Mouse (Mus musculus) R1 (cell line): Measurements from ENCODE around the gene Deaf1.
A peak's percentile ranks its signal among the peaks of the same experiment; 100 is the strongest.

Experiments used
- DNase-seq: peaks from one replicate; pipeline ENCODE4 v3.0.0-alpha.2; 2018; ENCODE audit warnings: low read depth, low spot score

Deaf1 gene

DNA sequence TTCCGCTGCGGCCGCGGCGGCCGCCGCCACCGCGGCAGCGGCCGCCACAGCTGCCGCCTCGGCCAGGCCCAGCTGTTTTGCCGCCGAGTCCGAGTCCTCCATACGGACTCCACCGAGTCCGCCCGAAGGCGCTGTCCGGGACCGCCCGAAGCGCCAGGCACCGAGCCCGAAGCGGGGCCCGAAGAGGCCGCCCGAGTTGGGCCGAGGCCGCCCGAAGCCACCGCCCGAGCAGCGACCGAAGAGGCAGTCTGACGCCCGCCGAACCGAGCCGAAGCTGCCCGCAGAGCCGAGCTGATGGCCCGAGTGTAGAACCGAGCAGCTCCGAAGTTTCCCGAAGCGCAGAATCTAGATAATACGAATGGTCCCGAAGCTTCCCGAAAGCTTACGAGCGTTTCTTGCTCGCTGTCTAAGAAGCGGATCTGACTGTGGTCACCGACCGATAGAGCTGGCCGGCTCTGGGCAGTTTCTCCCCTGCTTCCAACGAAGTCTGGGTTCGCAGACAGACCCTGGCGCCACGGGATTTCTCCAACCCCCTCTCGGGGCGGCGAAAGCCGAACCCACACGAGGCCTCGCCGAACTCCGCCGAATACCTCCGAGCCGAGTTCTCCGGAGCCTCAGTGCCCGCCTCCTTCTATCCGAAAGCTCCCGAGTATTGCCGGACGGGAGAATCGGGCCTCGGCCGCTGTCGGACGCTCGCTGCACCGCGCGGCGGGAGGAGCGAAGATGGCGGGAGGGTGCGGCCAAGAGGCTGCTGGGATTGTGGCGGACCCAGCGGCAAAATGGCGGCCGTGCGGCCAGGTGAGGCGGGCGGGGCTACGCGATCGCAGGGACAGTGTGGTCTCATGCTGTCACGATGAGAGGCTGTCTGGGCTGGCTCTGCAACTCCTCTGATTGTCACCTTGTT lies at the start of gene Deaf1, which contains the start of gene Tmem80:
Deaf1 (minus strand) TSS at position 222 of the 904 bp plus-strand sequence.
Tmem80 (plus strand) TSS at position 271 of the 904 bp plus-strand sequence.
- peak; percentile 84 for DNase-seq

DNA sequence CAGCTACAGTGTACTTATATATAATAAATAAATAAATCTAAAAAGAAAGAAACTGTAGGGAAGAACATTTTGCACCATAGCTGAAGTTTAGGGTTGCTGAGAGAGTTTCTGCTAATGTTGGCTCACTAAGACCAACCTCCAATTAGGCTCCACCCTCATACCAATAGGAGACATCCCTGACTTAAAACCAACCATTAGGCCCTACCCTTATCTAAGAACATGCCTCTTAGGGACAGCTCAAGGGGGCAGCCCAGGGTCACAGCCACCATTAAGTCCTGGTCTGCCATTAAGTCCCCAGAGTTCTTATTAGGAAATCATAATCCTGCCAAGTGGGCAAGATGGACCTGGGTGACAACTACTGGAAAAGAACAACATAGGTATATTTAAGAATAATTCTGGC lies 46.9 kb upstream of the Deaf1 start:
- peak; percentile 61 for DNase-seq

DNA sequence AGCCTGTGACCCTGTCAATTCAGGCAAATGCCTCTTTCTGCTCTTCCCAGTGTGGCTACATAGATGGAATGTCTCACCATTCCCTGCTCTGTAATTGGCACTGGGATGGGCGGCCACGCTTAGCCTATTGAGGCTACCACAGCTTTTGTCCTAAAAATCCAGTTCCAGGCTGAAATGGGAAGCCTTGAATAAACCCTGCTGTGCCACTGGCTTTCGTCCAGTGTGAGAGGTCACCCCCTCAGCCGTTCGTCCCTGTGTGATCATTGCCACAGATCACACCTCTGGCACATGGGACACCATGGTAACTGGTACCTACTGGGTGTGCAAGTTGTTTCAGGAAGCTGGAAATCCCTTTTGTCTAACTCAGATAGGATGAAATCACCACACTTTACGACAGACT lies 46.1 kb upstream of the Deaf1 start:
- peak; percentile 92 for DNase-seq

DNA sequence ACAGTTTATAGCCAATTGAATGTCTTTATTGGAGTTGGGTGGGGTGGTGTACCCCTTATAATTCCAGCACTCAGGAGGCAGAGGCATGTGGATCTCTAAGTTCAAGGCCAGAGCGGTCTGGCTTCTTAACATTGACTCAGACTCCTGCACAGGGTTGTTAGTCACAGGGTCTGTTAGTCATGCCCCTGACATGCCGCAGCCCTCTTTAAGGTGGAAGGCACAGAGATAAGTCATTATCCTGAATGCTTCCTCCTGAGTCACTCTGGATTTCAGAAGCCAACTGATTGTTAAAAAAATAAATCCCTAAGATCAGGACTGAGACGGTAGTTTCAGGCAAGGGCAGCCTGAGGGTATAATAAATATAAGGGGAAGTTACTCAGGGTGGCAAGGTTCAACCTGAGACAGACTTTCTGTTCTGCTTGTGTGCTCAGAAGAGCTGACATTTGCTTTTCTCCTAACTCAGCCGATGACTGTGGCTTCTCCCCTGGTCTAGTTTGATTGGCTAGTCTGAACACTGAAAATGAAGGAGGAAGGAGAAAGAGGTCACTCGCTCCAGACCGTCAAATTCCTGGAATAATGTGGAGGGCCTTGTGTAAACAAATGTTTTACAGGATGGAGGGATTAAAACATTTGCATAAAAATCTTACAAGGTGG lies 44.6 kb upstream of the Deaf1 start:
- peak; percentile 57 for DNase-seq

DNA sequence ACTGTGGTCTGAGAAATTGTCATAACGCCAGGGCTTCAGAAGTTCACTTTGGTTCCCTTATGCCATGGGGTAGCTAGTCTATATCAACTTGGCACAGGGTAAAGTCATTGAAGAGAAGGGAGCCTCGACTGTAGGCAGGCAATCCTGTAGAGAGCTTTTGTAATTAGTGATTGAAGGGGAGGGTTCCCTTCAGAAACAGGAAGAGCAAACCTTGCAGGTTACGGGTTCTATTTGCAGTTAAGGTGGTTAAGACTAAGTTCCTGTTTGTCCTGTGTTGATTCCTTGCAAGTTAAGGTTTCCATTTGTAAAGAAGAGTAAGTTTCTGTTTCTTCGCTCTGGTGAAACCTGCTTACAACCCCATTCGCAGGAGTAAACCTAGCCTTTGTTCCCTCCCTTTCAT lies 42.4 kb upstream of the Deaf1 start:
- no peak for DNase-seq

DNA sequence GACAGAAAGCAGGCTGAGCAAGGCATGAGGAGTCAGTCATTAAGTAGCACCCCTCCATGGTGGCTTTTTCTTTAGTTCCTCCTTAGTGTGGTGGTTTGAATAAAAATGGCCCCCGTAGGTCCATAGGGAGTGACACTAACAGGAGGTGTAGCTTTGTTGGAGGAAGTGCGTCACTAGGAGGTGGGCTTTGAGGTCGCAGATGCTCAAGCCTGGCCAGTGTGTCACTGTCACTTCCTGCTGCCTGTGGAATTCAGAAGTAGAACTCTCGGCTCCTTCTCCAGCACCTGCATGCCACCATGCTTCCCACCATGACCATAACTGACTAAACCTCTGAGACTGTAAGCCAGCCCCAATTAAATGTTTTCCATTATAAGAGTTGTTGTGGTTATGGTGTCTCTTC lies 39.9 kb upstream of the Deaf1 start:
- peak; percentile 53 for DNase-seq

DNA sequence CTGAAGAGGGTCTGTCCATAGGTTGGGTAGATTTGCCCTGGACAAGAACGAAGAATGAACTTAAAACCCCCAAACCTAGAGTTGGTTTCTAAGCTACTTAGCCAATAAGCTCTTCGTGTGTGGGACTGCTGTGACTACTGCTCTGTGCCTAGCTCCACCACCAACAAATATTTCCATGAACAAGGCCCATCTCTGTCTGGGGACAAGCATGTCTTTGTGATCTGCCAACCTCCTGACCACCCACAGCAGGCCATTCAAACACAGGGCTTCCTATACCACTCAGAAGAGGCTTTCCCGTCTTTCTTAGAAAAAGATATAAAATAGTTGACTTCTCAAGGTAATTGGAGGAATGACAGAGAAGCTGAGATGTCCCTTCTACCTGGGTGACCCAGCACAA lies 37.6 kb upstream of the Deaf1 start:
- no peak for DNase-seq

DNA sequence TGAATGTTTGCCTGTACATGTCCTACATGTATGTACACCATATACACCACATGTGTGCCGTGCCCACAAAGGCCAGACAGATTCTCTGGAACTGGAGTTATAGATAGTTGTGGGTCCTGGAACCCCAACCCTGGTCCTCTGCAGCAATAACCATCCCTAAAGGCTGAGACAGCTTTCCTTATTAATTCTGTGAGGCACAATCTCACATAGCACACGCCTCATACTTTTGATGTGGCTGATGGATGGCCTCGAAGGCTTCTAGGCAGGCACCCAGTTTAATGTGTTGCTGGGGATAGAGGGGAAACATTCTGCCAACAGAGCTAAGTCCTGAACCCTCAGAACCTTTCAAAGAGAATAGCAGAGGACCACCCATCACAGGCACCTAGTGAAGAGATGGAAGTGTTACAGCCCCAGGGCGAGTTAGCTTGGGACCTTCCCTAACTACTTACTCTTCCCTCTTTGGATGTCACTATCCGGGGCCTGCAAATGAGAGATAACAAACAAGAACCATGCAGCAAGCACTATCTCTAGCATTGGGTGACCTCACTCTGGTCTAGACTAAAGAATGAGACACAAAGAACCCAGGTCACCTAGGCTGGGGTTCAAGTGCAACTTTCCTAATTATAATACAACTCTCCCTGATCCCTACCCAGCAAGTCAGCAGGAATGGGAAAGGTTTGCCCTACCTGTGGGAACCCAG lies 37.0 kb upstream of the Deaf1 start:
- no peak for DNase-seq

DNA sequence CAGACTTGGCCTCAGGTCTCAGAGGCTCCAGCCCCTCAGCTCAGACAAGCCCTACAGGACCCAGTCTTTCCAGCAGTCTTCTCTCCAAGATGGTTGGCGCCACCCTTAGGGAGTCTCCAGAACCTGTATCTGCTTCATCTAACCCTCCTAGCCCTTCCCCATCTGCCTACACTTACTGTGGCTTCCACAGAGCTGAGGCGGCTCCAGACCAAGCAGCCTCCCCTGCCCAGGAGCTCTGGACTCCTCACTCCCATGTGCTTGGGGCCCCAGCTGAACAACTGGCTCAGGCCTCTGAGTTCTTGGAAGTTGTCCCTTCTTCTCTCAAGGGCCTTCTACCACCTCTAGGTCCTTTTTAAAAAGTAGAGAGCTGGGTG lies 36.2 kb upstream of the Deaf1 start:
- DNase-seq: no peak

DNA sequence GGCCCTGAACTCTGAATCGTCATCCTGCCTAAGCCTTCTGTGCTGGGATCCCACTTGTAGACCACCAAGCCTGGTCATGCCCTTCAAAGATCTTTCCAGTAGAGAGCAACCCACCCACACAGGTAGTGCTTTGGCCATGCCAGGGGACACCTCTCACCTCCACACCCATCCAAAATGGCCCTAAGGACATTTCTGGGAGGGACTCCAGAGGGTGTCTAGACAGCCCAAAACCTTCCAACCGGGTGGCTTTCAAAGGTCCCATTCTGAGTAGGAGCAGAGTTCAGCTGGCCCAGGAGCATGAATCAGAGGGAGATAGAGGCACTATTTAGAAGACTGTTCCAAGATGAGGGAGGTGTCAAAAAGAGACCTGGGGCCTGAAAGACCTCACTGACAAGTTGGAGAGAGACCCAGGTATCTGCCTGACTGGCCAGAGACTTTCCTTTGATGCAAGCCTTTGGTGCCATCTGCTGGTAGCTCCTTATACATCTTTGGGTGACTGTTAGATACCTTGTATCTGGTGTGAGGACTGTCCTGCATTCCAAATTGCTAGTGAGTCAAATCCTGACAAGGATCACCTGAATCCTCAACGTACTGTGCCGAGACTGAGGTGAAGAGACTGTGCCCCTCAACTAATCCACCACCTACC lies 35.7 kb upstream of the Deaf1 start:
- peak; percentile 80 for DNase-seq

DNA sequence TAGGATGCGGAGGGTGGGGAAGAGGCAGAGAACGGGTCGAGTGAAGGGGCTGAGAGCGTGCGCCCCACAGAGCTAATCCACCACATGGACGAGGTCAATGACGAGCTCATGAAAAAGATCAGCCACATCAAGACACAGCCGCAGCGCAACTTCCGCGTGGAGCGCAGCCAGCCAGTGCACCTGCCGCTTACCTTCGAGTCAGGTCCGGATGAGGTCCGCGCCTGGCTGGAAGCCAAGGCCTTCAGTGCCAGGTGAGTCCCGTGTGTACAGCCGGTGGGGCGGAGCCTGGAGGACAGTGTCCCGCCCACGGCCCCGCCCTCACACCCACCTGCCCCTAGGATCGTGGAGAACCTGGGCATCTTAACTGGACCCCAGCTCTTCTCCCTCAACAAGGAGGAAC lies 34.0 kb upstream of the Deaf1 start:
- peak; percentile 38 for DNase-seq

DNA sequence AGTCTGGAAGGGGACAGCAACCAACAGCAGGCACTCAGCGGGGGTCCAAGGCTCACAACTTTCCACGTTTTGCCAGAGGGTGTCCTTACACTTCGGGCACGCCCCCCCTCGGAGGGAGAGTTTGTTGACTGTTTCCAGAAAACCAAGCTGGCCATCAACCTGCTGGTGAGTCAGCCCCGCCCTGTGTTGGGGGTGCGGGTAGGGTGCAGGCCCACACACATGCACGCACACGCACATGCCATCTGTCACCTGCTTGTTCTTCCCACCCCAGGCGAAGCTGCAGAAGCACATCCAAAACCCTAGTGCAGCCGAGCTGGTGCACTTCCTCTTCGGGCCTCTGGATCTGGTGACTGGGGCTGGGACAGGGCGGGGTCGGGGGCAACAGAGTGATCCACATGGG lies 29.5 kb upstream of the Deaf1 start:
- no peak for DNase-seq

DNA sequence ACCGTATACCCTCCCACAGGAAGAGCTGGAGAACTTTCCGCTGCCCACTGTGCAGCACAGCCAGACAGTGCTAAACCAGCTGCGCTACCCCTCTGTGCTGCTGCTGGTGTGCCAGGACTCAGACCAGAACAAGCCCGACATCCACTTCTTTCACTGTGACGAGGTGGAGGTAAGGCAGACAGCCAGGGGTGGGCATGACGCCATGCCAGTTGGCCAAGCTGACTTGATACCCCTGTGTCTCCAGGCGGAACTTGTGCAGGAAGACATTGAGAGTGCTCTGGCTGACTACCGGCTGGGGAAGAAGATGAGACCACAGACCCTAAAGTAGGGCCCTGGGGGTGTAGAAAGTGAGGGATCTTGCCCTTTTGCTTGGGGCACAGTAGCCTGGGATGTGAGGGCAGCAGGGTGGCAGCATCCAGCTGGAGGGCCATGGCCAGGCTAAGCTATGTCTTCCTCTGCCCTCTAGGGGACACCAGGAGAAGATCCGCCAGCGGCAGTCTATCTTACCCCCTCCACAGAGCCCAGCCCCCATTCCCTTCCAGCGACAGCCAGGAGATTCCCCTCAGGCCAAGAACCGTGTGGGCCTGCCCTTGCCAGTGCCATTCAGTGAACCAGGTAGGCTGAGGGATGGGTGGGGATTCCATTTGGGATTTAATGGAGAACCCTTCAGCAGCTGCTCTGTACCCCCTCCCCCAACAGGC lies 28.3 kb upstream of the Deaf1 start:
- peak; percentile 58 for DNase-seq

DNA sequence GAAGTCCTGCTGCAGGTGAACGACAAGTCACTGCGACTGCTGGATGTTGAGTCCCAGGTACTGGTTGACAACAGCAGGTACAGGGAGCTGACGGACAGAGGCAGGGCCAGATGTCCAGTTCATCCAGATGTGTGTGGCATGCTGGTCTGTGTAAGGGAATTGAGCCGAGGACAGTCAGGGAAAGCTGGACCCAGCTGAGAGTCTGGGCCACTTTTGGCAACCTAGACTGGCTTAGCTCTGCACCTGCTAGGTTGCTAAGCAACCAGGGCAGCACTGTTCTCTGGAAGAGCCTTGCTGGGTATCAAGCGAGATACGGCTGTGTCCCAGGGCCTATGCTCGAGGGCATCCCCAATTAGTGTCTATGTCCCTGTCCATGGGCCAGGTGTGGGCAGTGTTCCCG lies 27.6 kb upstream of the Deaf1 start:
- DNase-seq: peak; percentile 35

DNA sequence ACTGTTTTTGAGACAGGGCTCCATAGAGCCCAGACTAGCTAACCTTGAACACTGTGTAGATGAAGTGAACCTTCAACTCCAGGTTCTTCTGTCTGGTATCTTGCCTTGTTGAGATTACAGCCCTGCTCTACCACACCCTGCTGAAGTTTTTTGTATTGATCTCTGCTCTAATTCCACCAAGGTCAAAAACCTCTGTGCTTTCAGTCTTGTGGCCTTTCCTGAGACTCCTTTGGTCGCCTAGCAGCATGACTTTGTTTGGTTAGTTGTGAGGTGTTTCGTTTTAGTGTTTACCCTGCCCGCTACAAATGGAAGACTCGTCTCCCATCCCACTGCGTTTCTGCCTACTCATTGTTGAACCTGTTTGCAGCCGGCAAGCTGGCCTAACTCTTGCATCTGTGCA lies 23.6 kb upstream of the Deaf1 start:
- peak; percentile 42 for DNase-seq

DNA sequence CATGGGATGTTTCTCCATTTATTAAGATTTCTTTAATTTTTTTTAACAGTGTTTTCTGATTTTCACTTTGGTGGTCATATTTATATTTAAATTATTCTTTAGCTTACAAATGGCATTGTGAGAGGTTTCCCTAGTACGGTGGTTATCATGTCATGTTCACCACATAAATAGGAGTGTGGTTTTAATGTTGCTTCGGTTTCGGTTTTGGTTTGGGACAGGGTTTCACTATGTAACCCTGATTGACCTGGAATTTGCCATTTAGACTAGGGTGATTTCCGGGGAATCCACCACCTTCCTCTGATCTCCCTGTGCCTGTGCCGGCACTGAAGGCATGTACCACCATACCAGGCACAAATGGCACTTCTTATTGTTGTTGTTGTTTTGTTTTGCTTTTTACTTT lies 17.3 kb upstream of the Deaf1 start:
- DNase-seq: no peak

DNA sequence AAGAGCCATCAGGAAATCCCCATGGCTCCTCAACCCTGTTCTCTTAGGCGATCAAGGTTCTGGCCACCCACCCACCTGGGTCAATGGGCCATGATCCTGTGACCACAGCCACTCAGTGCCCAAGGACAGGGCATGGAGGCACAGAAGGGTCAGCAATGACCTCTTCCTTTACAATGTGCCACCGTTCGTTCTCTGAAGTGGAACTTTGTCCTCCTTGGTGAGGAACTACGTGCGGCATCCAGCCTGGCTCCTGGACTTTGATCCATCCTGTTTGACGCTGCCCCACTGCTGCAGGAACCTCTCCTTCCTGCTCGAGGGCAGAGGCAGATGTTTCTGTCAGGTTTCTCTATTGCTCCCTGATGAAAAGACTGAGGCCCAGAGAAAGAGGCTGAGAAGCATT lies 16.2 kb upstream of the Deaf1 start:
- no peak for DNase-seq

DNA sequence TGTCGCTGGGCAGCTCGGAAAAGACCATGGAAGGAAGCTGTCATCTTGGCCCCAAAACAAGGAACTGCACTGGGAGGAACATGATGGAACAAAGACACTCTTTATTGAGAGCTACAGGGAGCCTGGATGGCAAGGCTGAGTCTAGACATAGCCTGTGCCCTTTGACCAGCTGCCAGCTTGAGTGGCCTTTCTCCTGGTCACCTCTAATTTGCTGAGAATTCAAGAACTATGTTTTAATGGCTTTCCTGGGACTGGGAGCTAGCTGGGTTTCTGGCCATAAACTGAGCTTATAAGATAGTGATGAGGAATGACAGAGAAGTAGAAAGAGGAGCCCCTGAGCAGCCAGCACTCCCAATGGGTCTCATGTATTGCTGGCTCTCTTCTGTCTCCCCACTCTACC lies 15.7 kb upstream of the Deaf1 start:
- no peak for DNase-seq

DNA sequence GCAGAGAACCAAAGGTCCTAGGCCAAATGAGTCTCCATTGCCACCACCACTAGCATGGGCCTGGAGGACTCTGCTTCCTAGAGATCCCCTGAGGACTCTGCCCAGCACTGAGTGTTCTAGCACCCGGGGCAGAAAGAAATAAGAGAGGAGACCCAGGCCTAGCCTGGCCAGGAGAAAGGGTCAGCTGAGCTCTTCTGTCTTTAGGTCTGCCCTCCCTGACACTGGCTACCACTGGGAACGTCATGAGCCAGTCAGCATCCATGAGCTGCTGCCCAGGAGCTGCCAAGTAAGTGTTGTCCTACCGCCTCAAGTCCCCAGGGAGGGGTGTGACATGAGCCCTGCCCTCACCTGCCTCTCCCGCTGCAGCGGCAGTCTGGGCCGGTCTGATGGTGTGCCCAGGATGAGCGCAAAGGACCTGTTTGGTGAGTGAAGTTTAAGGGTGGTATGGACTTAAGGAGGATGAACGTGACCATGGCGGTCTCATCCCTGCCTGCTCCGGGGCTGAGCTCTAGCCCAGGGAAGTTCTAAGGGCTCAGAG lies 14.3 kb upstream of the Deaf1 start:
- no peak for DNase-seq

DNA sequence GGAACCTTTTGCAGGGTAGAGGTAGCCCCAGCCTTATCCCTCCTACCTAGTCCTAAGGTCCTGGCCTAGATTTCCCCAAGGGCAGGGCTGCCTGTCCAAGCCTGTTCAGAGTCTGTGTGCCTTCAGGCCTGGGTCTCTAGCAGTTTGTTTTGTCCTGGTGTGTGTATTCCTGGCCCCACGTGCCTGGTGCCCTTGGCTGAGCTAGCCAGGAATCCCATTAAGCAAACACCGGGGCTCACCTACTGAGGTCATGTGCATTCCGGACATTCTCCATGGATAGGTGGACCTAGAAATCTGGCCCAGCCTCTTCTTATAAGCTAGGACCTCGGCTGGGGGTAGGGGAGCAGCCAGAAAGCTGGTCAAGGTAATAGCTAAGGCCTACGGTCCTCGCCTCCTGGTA lies 13.0 kb upstream of the Deaf1 start:
- peak; percentile 73 for DNase-seq

DNA sequence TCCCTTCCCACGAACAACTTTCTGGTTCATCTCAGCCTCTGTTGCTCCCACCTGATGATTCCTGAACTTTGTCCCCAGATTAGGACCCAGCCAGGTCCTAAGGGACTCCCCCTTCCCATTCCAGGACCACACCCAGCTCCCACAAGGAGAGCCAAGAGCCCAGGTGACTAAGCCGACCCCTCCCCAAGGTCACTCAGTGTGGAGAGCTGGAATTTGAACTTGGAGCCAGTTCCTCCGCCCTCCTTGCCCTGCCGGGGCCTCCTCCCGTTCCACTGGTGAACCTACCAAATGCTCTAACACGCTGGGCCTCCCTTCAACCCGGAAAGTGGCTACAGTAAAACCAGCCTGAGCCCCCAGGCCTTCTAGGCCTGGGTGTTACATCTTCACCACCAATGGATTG lies 12.5 kb upstream of the Deaf1 start:
- DNase-seq: peak; percentile 60
